Mouse (Mus musculus): ENCODE data around the gene Dmap1.

Dmap1 gene

DNA sequence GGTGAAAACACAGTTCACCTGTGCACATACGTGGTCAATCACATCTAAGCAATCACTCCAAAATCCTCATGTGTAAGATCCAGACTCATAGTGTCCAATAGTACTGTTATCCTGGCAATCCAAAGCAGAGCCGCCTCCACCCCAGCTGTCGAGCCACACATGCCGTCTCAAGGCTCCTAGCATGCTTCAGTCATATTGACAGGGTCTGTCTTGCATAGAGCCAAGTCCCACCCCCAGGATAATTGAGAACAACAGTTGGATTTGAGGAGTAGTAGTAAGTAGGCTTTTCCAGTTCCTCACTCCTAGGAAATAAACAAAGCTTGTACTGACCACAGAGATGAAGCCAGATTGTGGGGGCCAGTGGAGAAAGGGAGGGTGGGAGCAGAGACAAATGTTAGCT, 24.4 kb downstream of the Dmap1 start:
- no peak for ATAC-seq (ENCODE audit: insufficient number of reproducible peaks, low FRiP score, low TSS enrichment)

DNA sequence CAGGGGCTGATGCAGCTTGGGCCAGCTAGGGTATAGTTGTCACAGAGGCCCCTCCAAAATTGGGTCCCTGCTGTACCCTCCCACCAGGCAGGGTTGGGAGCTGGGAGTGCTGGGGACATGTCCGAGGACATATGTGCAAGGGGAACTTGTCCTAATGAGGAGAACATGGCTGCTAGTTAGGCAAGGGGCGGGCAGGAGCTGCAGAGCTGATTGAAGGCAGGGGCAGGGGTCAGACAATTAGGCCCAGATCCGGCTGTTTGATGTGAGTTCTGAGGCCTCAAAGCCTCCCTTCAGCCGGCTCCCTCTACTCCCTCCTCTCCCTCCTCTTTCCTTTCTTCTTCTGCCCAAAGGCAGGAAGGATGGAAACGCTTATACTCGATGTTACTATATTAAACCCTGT, 25.1 kb downstream of the Dmap1 start:
- ATAC-seq (ENCODE audit: insufficient number of reproducible peaks, low FRiP score, low TSS enrichment): no peak

DNA sequence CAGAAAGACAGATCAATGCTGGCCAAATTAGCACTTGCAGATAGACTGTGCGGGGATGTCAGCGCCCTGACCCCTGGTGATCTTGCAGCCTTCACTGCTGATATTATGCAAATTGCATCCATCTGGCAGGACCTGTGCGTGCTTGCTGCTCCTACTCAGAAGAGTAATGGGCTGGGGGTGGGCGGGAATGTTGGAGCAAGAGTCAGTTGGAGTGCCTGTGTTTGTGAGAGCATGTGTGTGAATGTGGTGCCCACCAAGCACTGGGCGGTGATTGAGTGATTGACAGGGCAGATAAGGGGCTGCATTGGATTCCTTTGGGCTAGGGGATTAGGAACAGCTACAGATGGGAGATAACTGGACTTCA, 26.6 kb downstream of the Dmap1 start:
- no peak for ATAC-seq (ENCODE audit: insufficient number of reproducible peaks, low FRiP score, low TSS enrichment)

DNA sequence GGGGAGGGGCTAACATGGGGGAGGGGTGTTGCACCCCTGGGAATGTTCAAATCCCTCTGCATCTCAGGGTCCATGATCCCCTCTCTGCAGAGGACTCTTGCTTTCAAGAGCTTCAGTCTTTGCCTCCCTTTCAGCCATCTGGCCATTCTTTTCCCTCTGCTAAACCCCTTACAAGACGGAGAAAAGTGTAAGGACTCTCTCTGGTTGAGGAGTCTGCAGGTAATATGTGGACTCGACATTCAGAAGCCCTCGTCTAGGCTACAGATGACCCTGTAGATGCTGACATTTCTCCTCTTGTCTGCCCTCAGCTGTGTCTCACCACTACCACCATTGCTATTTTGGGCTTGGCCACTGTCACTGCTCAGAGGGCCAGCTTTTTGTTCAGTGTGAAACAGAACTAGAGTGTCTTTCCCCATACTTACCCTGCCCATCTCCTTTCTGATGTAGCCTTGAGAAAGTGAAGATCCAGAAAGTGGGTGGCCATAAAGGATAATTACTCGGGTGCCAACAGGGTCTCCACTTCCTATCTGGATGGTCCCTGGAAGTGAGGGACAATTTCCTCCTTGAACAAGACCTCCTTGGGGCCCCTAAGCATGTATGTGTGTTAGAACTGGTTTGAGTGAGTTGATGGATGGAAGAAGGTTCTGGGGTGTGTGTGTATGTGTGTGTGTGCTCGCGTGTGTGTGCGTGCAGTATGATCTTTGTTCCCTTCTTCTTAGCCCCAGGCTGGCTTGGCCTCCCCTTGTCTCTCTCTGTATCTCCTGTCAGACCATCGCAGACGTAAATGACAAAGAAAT, 27.2 kb downstream of the Dmap1 start:
- ATAC-seq (ENCODE audit: insufficient number of reproducible peaks, low FRiP score, low TSS enrichment): no peak

DNA sequence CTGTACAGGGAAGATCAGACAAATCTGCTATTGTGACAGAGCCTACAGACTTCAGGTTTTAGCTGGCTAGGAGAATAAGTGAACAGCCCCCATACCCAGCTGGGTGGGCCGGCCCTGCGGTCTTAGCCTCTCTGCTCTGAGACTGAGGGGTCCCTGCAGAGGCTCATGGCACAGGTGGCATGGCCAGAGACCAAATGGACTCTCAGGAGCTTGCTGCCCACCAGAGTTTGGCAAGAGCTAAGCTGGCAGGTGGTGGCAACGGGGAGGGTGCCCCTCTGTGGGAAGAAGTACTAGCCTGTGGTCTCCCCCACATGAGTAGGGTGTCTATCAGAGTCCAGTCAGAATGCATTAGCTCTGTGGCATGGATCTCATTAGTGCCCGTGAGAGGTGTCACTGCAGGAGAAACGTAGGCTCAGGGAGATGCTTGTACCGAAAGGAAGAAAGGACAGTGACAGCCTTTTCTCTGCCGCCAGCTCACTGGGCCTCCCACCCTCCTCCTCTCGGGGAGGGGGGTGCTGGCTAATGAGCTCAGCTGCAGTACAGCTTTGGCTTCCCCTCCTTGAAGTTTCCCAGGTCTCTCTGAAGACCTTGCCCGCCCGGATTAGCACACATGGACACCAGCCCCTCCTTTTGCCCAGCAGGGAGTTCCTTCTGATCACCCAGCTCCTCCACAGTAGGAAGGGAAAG, 27.9 kb downstream of the Dmap1 start:
- no peak for ATAC-seq (ENCODE audit: insufficient number of reproducible peaks, low FRiP score, low TSS enrichment)

DNA sequence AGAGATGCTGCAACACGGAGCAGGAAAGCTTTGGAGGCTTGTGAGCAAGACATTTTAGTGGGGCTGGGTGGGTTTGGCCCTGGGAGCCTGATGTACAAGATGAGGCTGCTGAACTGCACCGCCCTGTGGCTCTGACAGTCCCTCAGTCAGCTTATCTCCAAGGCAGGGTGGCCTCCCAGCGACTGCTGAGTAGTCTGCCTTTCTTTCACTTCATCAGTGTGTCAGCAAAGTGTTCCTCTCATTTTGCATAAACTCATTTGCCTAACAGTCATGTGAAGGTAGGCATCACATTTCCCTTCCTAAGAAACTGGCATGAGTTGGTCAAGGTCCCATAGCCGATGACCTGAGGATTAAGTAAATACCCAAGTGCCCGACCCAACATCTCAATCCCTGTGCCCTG, 29.3 kb downstream of the Dmap1 start:
- ATAC-seq (ENCODE audit: insufficient number of reproducible peaks, low FRiP score, low TSS enrichment): no peak

DNA sequence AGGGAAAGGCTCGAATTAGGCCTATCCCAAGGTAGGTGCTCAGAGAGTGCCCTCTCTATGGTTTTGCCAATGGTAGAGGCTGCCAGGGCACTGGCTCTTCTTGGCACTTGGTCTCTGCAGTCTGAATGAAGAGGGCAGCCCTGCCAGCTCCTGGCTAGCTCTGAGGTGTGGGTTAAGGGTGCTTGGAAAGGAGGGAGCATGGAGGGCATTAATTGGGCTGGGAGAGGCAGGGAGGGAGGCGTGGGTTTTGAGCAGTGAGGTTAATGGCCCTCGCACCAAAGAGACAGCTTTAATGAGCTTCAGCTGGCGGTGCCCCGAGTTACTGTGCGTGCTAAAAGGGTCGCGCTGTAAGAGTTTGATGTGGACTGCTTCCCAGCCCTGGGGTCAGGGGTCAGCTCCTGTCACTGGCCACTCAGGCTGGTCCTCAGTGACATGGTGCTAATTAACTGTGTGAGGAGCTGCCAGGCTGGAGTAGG, 30.4 kb downstream of the Dmap1 start:
- 0 out of 2 replicates have a peak, but pooled peaks have one; percentile 7 for ATAC-seq (ENCODE audit: insufficient number of reproducible peaks, low FRiP score, low TSS enrichment)

GRCm38 (mm10) chr4:117646926-117647755, 34.9 kb downstream of the Dmap1 start:
- ATAC-seq (ENCODE audit: insufficient number of reproducible peaks, low FRiP score, low TSS enrichment): no peak

DNA sequence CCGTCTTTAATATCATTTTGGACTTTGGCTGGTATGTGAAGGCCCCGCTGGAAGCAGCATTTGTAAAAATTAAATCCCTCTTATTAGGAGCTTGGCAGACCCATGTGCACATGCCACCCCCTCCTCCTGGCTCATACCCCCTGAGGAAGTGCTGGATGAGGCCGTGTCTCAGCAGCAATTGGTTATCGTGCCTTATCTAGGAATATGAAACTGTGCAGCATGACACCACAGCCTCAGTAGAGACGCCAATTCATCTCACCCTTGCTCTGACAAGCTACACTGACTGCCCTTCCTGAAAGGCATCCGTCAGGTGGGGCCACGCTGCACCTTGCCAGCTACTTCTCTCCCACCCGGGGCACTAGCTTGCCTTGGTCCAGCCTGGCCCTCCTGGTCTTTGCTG, 35.6 kb downstream of the Dmap1 start:
- ATAC-seq (ENCODE audit: insufficient number of reproducible peaks, low FRiP score, low TSS enrichment): no peak

- ATAC-seq (ENCODE audit: insufficient number of reproducible peaks, low FRiP score, low TSS enrichment): no peak
These were observed 36.2 kb downstream of the Dmap1 start for GRCm38 (mm10) chr4:117645859-117646258.

DNA sequence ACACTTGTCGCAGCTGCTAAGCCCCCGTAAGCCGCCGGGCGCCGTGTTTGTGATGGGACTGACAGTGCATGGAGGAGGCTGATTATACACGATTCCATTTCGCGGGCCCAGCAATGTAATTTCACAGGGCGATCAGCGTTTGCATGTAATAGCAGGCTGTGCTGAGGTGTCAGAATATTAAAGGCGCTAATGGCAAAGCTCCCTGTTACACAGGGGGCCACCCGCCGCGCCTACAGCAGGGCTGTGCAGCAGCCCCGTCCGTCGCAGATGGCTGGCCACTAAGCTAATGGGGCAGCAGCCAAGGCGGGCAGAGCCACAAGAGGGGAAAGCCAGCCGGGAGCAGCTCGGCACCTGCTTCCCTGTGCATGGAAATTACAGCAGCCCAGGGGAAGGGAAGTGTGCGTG, 37.0 kb downstream of the Dmap1 start:
- peak; percentile 90 for ATAC-seq (ENCODE audit: insufficient number of reproducible peaks, low FRiP score, low TSS enrichment)

GRCm38 (mm10) chr4:117641804-117642203, 40.3 kb downstream of the Dmap1 start:
- no peak for ATAC-seq (ENCODE audit: insufficient number of reproducible peaks, low FRiP score, low TSS enrichment)

- no peak for ATAC-seq (ENCODE audit: insufficient number of reproducible peaks, low FRiP score, low TSS enrichment)
These were observed 41.0 kb downstream of the Dmap1 start for GRCm38 (mm10) chr4:117640925-117641703.

GRCm38 (mm10) chr4:117636891-117637613, 45.0 kb downstream of the Dmap1 start:
- no peak for ATAC-seq (ENCODE audit: insufficient number of reproducible peaks, low FRiP score, low TSS enrichment)

- no peak for ATAC-seq (ENCODE audit: insufficient number of reproducible peaks, low FRiP score, low TSS enrichment)
These were observed 45.9 kb downstream of the Dmap1 start for GRCm38 (mm10) chr4:117636152-117636551.

DNA sequence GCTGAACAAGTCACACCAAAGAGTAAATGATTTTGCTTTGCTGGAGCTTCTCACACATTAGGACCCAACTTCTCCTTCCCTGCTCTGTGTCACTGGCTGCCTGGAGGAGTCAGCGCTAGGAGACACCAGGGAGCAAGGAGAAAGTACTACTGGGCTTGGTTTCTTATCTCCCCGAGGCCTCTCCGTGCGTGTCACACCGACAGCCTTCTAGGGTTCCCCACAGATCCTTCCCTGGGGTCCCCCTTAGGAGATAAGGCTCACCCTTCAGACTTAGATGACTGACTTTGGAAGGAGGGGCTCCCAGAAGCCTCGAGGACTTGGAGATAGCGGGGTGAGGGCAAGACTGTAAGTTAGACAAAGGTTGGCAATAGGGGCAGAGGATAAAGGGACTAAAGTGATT, 47.4 kb downstream of the Dmap1 start:
- ATAC-seq (ENCODE audit: insufficient number of reproducible peaks, low FRiP score, low TSS enrichment): no peak

- ATAC-seq (ENCODE audit: insufficient number of reproducible peaks, low FRiP score, low TSS enrichment): no peak
These were observed 48.5 kb downstream of the Dmap1 start for GRCm38 (mm10) chr4:117633527-117633926.

DNA sequence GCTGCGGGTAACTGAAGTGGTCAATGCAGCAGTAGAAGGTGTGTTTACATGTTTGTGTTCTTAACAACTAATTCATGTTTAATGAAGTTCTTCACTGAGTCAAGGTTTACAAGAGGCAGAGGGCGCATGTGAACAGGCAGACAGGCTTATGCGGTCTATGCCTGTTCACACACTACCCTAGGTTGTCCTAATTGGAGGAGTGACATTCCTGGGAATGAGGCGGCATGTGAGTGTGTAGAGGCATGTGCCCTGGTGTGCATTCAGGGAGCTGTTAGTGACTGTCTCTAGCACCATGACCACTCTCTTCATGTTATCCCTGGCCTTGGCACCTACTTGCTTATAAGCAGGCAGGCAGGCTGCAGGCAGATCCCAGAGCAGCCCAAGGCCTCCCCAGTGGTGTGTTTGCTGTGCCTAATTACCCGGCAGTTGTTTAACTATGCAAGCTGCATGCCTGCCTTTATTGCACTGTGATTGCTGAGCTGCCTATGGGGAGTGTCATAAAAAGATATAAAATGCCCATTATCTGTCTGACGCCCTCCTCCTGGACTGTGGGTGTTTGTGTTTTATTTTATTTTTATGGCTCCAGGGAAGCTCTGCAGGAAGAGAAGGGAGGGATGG, 51.9 kb downstream of the Dmap1 start:
- ATAC-seq (ENCODE audit: insufficient number of reproducible peaks, low FRiP score, low TSS enrichment): no peak

DNA sequence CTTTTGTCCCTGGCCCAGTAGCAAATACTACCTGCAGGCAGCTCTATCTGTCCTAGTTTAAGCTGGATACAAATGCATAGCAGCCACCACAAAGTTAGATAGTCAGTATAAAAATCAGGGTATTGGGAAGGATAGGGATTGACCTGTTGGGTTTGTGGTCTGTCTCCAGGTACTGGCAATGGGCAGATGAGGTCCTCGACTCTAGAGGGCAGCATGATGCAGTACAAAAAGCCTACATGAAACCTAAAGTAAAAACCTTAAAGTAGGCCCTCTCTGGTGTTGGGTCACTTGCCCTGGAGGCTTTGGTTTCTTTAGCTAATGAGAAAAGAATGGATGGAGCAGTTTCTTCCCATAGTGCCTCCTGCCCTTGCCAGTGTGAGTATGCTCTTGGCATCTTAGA, 53.6 kb downstream of the Dmap1 start:
- ATAC-seq (ENCODE audit: insufficient number of reproducible peaks, low FRiP score, low TSS enrichment): no peak

All from cerebellum, adult (tissue).